Mouse (Mus musculus): ENCODE measurements around the gene Sowahc. TPM values are rescaled to one million over a fixed set of nuclear protein-coding genes. Genes with fewer than 3 reads are reported as not detected.

The Sowahc gene
- polyA plus RNA-seq, 1 experiment from 2014 or later: 12.4 TPM

- Histone ChIP-seq H3K4me3 (no peak overlapping the region), H3K27me3 (replicated peaks; ENCODE audit: low read depth, poor library complexity, severe bottlenecking) (no peaks in the 10 kb centered on the region), H3K27ac (replicated peaks) (no peak overlapping the region), H3K4me1 (peaks cover 25% of the 10 kb centered on the region), H3K9me3 (no peaks in the 10 kb centered on the region), H3K36me3 (replicated peaks) (no peaks in the 10 kb centered on the region)
- DNase-seq (ENCODE audit: low spot score): no peak
- 91% methylated on average over 3 of the region's 3 CpGs for WGBS
Measured at GRCm38 (mm10) chr10:59261603-59262002, 39.9 kb downstream of the Sowahc start.

GRCm38 (mm10) chr10:59262021-59262420 is 40.3 kb downstream of the Sowahc start:
- no peak for DNase-seq (ENCODE audit: low spot score)
- Histone ChIP-seq H3K27ac (replicated peaks) (no peak overlapping the region), H3K4me1 (peaks cover 25% of the 10 kb centered on the region), H3K36me3 (replicated peaks) (no peaks in the 10 kb centered on the region), H3K4me3 (no peak overlapping the region), H3K9me3 (no peaks in the 10 kb centered on the region), H3K27me3 (replicated peaks; ENCODE audit: low read depth, poor library complexity, severe bottlenecking) (no peaks in the 10 kb centered on the region)
- WGBS: 91% methylated on average over 1 of the region's 1 CpGs

GRCm38 (mm10) chr10:59262979-59263378 is 41.2 kb downstream of the Sowahc start:
- Histone ChIP-seq H3K36me3 (replicated peaks) (no peaks in the 10 kb centered on the region), H3K4me3 (no peak overlapping the region), H3K27me3 (replicated peaks; ENCODE audit: low read depth, poor library complexity, severe bottlenecking) (no peaks in the 10 kb centered on the region), H3K4me1 (peaks cover 25% of the 10 kb centered on the region), H3K9me3 (no peaks in the 10 kb centered on the region), H3K27ac (replicated peaks) (no peak overlapping the region)
- 82% methylated on average over 7 of the region's 7 CpGs for WGBS
- DNase-seq (ENCODE audit: low spot score): no peak

GRCm38 (mm10) chr10:59265067-59265466 is 43.3 kb downstream of the Sowahc start:
- Histone ChIP-seq H3K36me3 (replicated peaks) (no peaks in the 10 kb centered on the region), H3K27me3 (replicated peaks; ENCODE audit: low read depth, poor library complexity, severe bottlenecking) (no peaks in the 10 kb centered on the region), H3K4me1 (peaks cover 32% of the 10 kb centered on the region), H3K4me3 (no peak overlapping the region), H3K9me3 (no peaks in the 10 kb centered on the region), H3K27ac (replicated peaks) (no peak overlapping the region)
- DNase-seq (ENCODE audit: low spot score): no peak
- 61% methylated on average over 7 of the region's 7 CpGs for WGBS

GRCm38 (mm10) chr10:59265674-59266073 is 43.9 kb downstream of the Sowahc start:
- no peaks in the 10 kb centered on the region for H3K36me3 ChIP-seq (replicated peaks)
- no peak for DNase-seq (ENCODE audit: low spot score)
- 53% methylated on average over 4 of the region's 4 CpGs for WGBS
- H3K27me3 ChIP-seq (replicated peaks; ENCODE audit: low read depth, poor library complexity, severe bottlenecking): no peaks in the 10 kb centered on the region
- no peak overlapping the region for H3K4me3 ChIP-seq
- no peaks in the 10 kb centered on the region for H3K9me3 ChIP-seq
- 0 out of 2 replicates have a peak overlapping the region, but pooled peaks have one; percentile 15 for H3K27ac ChIP-seq (replicated peaks)
- peaks cover 32% of the 10 kb centered on the region for H3K4me1 ChIP-seq

- Histone ChIP-seq H3K4me1 (peaks cover 32% of the 10 kb centered on the region), H3K4me3 (no peak overlapping the region), H3K9me3 (no peaks in the 10 kb centered on the region), H3K36me3 (replicated peaks) (no peaks in the 10 kb centered on the region), H3K27ac (replicated peaks) (0 out of 2 replicates have a peak overlapping the region, but pooled peaks have one; percentile 15), H3K27me3 (replicated peaks; ENCODE audit: low read depth, poor library complexity, severe bottlenecking) (no peaks in the 10 kb centered on the region)
- WGBS: 95% methylated on average over 1 of the region's 1 CpGs
- DNase-seq (ENCODE audit: low spot score): no peak
Measured at GRCm38 (mm10) chr10:59266097-59266496, 44.3 kb downstream of the Sowahc start.

- no peak overlapping the region for H3K4me3 ChIP-seq
- peaks cover 25% of the 10 kb centered on the region for H3K4me1 ChIP-seq
- H3K27ac ChIP-seq (replicated peaks): no peak overlapping the region
- 94% methylated on average over 2 of the region's 2 CpGs for WGBS
- H3K9me3 ChIP-seq: no peaks in the 10 kb centered on the region
- no peaks in the 10 kb centered on the region for H3K27me3 ChIP-seq (replicated peaks; ENCODE audit: low read depth, poor library complexity, severe bottlenecking)
- DNase-seq (ENCODE audit: low spot score): no peak
- no peaks in the 10 kb centered on the region for H3K36me3 ChIP-seq (replicated peaks)
Measured at GRCm38 (mm10) chr10:59267275-59267674, 45.5 kb downstream of the Sowahc start.

GRCm38 (mm10) chr10:59268109-59268508 is 46.4 kb downstream of the Sowahc start:
- no peaks in the 10 kb centered on the region for H3K9me3 ChIP-seq
- peaks cover 25% of the 10 kb centered on the region for H3K4me1 ChIP-seq
- H3K27ac ChIP-seq (replicated peaks): no peak overlapping the region
- H3K4me3 ChIP-seq: no peak overlapping the region
- DNase-seq (ENCODE audit: low spot score): no peak
- H3K27me3 ChIP-seq (replicated peaks; ENCODE audit: low read depth, poor library complexity, severe bottlenecking): no peaks in the 10 kb centered on the region
- WGBS: 59% methylated on average over 4 of the region's 4 CpGs
- no peaks in the 10 kb centered on the region for H3K36me3 ChIP-seq (replicated peaks)

- DNase-seq (ENCODE audit: low spot score): no peak
- no peak overlapping the region for H3K27ac ChIP-seq (replicated peaks)
- no peak overlapping the region for H3K4me3 ChIP-seq
- H3K9me3 ChIP-seq: no peaks in the 10 kb centered on the region
- H3K4me1 ChIP-seq: peaks cover 25% of the 10 kb centered on the region
- H3K27me3 ChIP-seq (replicated peaks; ENCODE audit: low read depth, poor library complexity, severe bottlenecking): no peaks in the 10 kb centered on the region
- 29% methylated on average over 3 of the region's 3 CpGs for WGBS
- no peaks in the 10 kb centered on the region for H3K36me3 ChIP-seq (replicated peaks)
Measured at GRCm38 (mm10) chr10:59268754-59269153, 47.0 kb downstream of the Sowahc start.

GRCm38 (mm10) chr10:59275745-59276144 is 54.0 kb downstream of the Sowahc start:
- DNase-seq (ENCODE audit: low spot score): no peak
- no peaks in the 10 kb centered on the region for H3K27me3 ChIP-seq (replicated peaks; ENCODE audit: low read depth, poor library complexity, severe bottlenecking)
- H3K36me3 ChIP-seq (replicated peaks): no peaks in the 10 kb centered on the region
- no peak overlapping the region for H3K4me3 ChIP-seq
- H3K4me1 ChIP-seq: peaks cover 11% of the 10 kb centered on the region
- WGBS: 86% methylated on average over 5 of the region's 5 CpGs
- no peak overlapping the region for H3K27ac ChIP-seq (replicated peaks)
- no peaks in the 10 kb centered on the region for H3K9me3 ChIP-seq

Other genes with a start within 250 kb of the Sowahc start
- gene Sept10, start 106 bp upstream of the Sowahc start, polyA plus RNA-seq (2016; fragmentation: Nextera tagmentation; extraction: Ambion mirVana): 36.8 and 37.3 TPM in 2 replicates
- gene P4ha1, start 101.3 kb downstream of the Sowahc start, polyA plus RNA-seq (2016; fragmentation: Nextera tagmentation; extraction: Ambion mirVana): 49.3 and 55.7 TPM in 2 replicates
- 6.0 and 12.1 TPM in 2 replicates for gene Gm10273, start 173.7 kb downstream of the Sowahc start, polyA plus RNA-seq (2016; fragmentation: Nextera tagmentation; extraction: Ambion mirVana)
- not detected in 2 replicates for gene Pla2g12b, start 181.7 kb downstream of the Sowahc start, polyA plus RNA-seq (2016; fragmentation: Nextera tagmentation; extraction: Ambion mirVana)
- 0.64 and 0.82 TPM in 2 replicates for gene Oit3, start 219.8 kb downstream of the Sowahc start, polyA plus RNA-seq (2016; fragmentation: Nextera tagmentation; extraction: Ambion mirVana)